Mouse (Mus musculus) kidney, postnatal 0 days (tissue): ENCODE measurements around the gene Ptpn1. TPM values are rescaled to one million over a fixed set of nuclear protein-coding genes. Genes with fewer than 3 reads are reported as not detected.

Experiments used
- ATAC-seq: fragments of 200-750 bp; cut with Nextera tagmentation; replicated peaks from 2 replicates; pipeline ENCODE4 v1.8.0; 2017; ENCODE audit warnings: low read depth, moderate number of reproducible peaks, moderate TSS enrichment, moderate library complexity; ENCODE audit not compliant: low FRiP score
- DNase-seq: peaks from one replicate; pipeline ENCODE4 v3.0.0-alpha.2; 2016; ENCODE audit warnings: low spot score
- H3K27ac ChIP-seq: fragments of 300-500 bp; sonication (generic); 2 replicates; pipeline ENCODE4 v1.5.1; 2014; ENCODE audit warnings: mild to moderate bottlenecking
- H3K27me3 ChIP-seq: fragments of 300-500 bp; sonication (generic); 2 replicates; pipeline ENCODE4 v1.6.1; 2014; ENCODE audit warnings: low read length, mixed read lengths; ENCODE audit not compliant: insufficient read depth
- H3K36me3 ChIP-seq: fragments of 300-500 bp; sonication (generic); 2 replicates; pipeline ENCODE4 v1.6.1; 2014; ENCODE audit warnings: low read length, mixed read lengths; ENCODE audit not compliant: insufficient read depth
- H3K4me1 ChIP-seq: fragments of 300-500 bp; sonication (generic); replicated peaks from 2 replicates; pipeline ENCODE4 v1.6.1; 2014; ENCODE audit warnings: antibody characterized with exemption, low read length, mixed read lengths; ENCODE audit not compliant: insufficient read depth
- H3K4me2 ChIP-seq: fragments of 300-500 bp; sonication (generic); 2 replicates; pipeline ENCODE4 v1.6.1; 2014; ENCODE audit warnings: mild to moderate bottlenecking, low read length, moderate library complexity, mixed read lengths
- H3K4me3 ChIP-seq: fragments of 300-500 bp; sonication (generic); replicated peaks from 2 replicates; pipeline ENCODE4 v1.5.1; 2014; ENCODE audit warnings: low read depth, low read length
- H3K9ac ChIP-seq: fragments of 300-500 bp; sonication (generic); 2 replicates; pipeline ENCODE4 v1.6.1; 2014; ENCODE audit warnings: low read depth, low read length
- H3K9me3 ChIP-seq: fragments of 300-500 bp; sonication (generic); replicated peaks from 2 replicates; pipeline ENCODE4 v1.6.1; 2016; ENCODE audit warnings: low read length, inconsistent platforms, mixed read lengths
- CTCF ChIP-seq: IDR thresholded peaks from 2 replicates; pipeline ENCODE4 v1.5.1; 2016; ENCODE audit warnings: antibody characterized with exemption, low read depth, mild to moderate bottlenecking, moderate library complexity
- WGBS: fragments of 180-500 bp; shearing (Covaris S2); extraction: QIAGEN DNeasy Blood & Tissue Kit; methylation state at CpG from one replicate; pipeline ENCODE4 v1.1.7; 2014; 5-methylcytosine and 5-hydroxymethylcytosine counted together
- polyA plus RNA-seq: library from polyadenylated mRNA; unstranded; fragments of >200 nt; fragmentation: Nextera tagmentation; extraction: Ambion mirVana; gene quantifications from 2 replicates; pipeline ENCODE4 v1.2.1, GENCODE M21; 2015

Ptpn1 gene
- polyA plus RNA-seq, 1 experiment from 2014 or later, result 54.2 TPM

- WGBS, result 57% methylated on average over 6 of the region's 6 CpGs
- no peak for TF ChIP-seq CTCF
- Histone ChIP-seq H3K9me3 (no peaks in the 10 kb centered on the region), H3K9ac (no peak overlapping the region), H3K4me3 (no peak overlapping the region), H3K36me3 (no peaks in the 10 kb centered on the region), H3K4me2 (no peak overlapping the region), H3K27ac (peak overlapping the region; percentile 64), H3K4me1 (peaks cover 21% of the 10 kb centered on the region), H3K27me3 (no peaks in the 10 kb centered on the region)
- ATAC-seq (no peak), DNase-seq (no peak)
Measured at GRCm38 (mm10) chr2:167941745-167942176, 9.9 kb downstream of the Ptpn1 start.

DNA sequence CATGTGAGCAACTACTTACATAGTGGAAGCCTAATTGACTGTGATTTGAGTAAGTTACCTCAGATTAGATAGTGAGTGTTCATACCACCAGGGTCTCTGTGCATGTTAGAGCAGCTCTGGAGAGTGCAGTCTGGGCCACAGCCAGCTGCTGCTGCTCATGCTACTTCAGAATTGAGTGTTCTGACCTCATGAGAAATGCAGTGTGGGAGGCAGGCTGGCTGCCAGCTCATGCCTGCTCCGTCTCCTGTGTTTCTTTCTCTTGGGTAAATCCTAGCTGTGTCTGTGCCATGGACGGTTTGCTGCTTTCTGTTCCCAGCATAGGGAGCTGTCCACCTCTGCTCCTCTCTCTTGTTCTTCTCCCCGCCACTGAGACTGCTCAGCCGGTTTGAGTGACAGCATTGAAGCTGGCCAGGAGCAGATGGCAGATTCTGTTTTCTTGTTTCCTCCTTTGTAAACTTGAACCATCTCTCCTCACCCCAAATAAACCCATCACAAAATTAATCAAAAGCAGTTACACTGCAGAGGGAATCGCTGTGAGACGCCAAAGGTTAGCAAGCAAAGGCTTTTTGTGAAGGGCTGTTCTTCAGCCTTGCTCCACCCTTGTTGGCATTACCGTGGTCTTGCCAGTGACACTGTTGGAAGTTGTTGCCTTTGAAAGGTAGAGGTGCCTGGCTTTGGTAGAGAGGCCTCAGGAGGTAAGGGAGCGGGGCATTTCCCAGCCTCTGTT lies 10.5 kb downstream of the Ptpn1 start:
- Histone ChIP-seq H3K9ac (no peak overlapping the region), H3K4me1 (peaks cover 21% of the 10 kb centered on the region), H3K4me3 (no peak overlapping the region), H3K27ac (peak overlapping the region; percentile 64), H3K4me2 (peak overlapping the region; percentile 10; the same call in 1 of the 2 replicates), H3K27me3 (no peaks in the 10 kb centered on the region), H3K36me3 (no peaks in the 10 kb centered on the region), H3K9me3 (no peaks in the 10 kb centered on the region)
- ATAC-seq, result no peak; the same call in 1 of the 2 replicates
- 22% methylated on average over 8 of the region's 8 CpGs for WGBS
- TF ChIP-seq CTCF, result no peak
- DNase-seq, result peak; percentile 78

DNA sequence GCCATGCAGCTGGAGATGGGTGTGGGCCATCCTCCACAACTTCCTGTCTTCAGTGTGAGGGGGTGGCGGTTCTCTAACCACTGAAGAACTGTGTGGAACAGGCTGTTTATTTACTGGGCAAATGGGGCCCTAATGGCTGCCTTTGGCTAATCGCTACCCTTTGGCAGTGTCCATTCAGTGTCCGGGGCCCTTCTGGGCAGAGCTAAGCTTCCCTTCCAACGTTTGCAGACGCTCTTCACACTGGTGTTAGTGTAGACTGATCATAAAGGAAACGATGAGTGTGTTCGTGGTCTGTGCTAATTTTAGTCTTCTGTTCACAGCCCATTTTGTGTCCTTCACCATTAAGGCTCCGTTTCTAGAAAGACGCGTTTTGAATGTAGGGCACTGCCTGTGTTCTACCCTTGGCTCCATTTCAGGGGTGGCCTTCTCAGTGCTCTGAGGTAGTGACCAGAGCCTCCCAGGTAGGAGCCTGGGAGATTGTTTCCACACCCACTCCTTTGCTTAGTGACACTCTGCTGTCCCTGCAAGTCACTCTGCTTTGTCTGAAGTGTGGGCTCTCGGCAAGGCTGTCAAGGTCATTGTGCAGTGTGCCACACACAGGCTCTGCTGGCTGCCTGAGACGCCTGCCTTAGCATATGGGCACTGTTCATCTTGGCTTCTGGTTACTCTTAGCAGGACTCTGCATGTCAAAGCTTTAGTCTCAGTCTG lies 11.2 kb downstream of the Ptpn1 start:
- H3K9ac ChIP-seq, result no peak overlapping the region
- H3K4me2 ChIP-seq, result peak overlapping the region; percentile 10; the same call in 1 of the 2 replicates
- DNase-seq, result no peak
- H3K4me1 ChIP-seq, result peaks cover 25% of the 10 kb centered on the region
- no peak for ATAC-seq
- H3K9me3 ChIP-seq, result no peaks in the 10 kb centered on the region
- no peaks in the 10 kb centered on the region for H3K27me3 ChIP-seq
- 47% methylated on average over 12 of the region's 12 CpGs for WGBS
- no peaks in the 10 kb centered on the region for H3K36me3 ChIP-seq
- H3K27ac ChIP-seq, result peak overlapping the region; percentile 64; the same call in 1 of the 2 replicates
- no peak for TF ChIP-seq CTCF
- H3K4me3 ChIP-seq, result no peak overlapping the region

DNA sequence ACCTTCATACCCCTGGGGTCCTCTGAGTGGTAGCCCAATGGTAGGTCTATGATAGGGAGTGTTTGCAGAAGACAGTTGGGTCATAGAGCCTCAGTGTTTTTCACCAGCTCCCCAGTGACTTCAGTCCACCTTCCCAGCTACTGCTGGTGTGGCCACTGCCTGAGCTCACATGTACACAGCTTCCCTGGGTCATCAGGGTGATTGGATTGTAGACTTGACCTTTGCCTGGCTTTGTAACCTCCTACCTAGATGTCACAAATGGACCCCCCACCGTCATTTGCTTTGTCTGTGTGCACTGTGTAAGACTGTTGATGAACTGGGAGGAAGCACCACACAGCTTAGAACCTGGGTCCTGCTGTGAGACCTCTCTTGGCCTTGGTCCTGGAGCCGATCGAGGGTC lies 12.3 kb downstream of the Ptpn1 start:
- Histone ChIP-seq H3K27me3 (no peaks in the 10 kb centered on the region), H3K9ac (no peak overlapping the region), H3K4me3 (no peak overlapping the region), H3K4me2 (no peak overlapping the region), H3K9me3 (no peaks in the 10 kb centered on the region), H3K27ac (no peak overlapping the region), H3K4me1 (peaks cover 33% of the 10 kb centered on the region), H3K36me3 (no peaks in the 10 kb centered on the region)
- DNase-seq (no peak), ATAC-seq (no peak)
- 90% methylated on average over 3 of the region's 3 CpGs for WGBS
- TF ChIP-seq CTCF, result no peak

DNA sequence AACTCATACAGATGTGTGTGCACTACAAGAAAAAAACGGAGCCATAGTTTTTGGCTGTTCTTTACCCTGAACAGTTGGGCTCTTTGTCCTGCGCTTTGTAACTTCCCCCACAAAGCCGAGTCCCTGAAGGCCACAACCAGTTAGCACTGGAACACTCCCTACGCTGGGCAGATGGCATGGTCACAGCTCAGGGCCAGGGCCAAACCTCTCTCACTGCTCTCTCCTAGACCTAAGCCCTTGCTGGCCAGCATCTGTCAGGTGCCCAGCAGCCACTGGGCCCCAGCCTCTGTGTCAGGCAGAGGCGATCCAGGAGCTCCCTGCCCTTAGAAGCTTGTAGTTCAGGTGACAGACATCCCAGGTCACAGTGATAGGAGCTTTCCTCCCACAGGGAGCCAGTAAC lies 13.6 kb downstream of the Ptpn1 start:
- ATAC-seq (no peak), DNase-seq (no peak)
- H3K4me3 ChIP-seq, result no peak overlapping the region
- H3K4me1 ChIP-seq, result peaks cover 40% of the 10 kb centered on the region
- no peaks in the 10 kb centered on the region for H3K36me3 ChIP-seq
- H3K27me3 ChIP-seq, result no peaks in the 10 kb centered on the region
- no peak for TF ChIP-seq CTCF
- 76% methylated on average over 5 of the region's 5 CpGs for WGBS
- H3K9me3 ChIP-seq, result no peaks in the 10 kb centered on the region
- H3K4me2 ChIP-seq, result no peak overlapping the region
- no peak overlapping the region for H3K27ac ChIP-seq
- no peak overlapping the region for H3K9ac ChIP-seq

- ATAC-seq (no peak), DNase-seq (no peak)
- Histone ChIP-seq H3K27ac (no peak overlapping the region), H3K9ac (no peak overlapping the region), H3K4me2 (no peak overlapping the region), H3K36me3 (0 out of 2 replicates have a peak, but pooled peaks cover 2% of the 10 kb centered on the region), H3K4me1 (peaks cover 37% of the 10 kb centered on the region), H3K27me3 (no peaks in the 10 kb centered on the region), H3K4me3 (no peak overlapping the region), H3K9me3 (no peaks in the 10 kb centered on the region)
- WGBS, result 66% methylated on average over 3 of the region's 3 CpGs
- no peak for TF ChIP-seq CTCF
Measured at GRCm38 (mm10) chr2:167947251-167947650, 15.4 kb downstream of the Ptpn1 start.
